Mouse (Mus musculus) lung, embryonic 15.5 days (tissue): ENCODE results near the gene Meis3. TPM values are rescaled to one million over a fixed set of nuclear protein-coding genes. Genes with fewer than 3 reads are reported as not detected.
A peak's percentile ranks its signal among the peaks of the same experiment; 100 is the strongest.

Experiments
- ATAC-seq: fragments of 200-750 bp; cut with Nextera tagmentation; 2 replicates; pipeline ENCODE4 v1.8.0; 2017; ENCODE audit warnings: moderate number of reproducible peaks, borderline replicate concordance; ENCODE audit not compliant: low FRiP score, low TSS enrichment; ENCODE audit errors: extremely low read depth
- H3K27ac ChIP-seq: fragments of 300-500 bp; sonication (generic); 2 replicates; pipeline ENCODE4 v1.5.1; 2015; ENCODE audit warnings: moderate library complexity, mild to moderate bottlenecking, inconsistent platforms
- H3K27me3 ChIP-seq: fragments of 300-500 bp; sonication (generic); 2 replicates; pipeline ENCODE4 v1.6.1; 2015; ENCODE audit warnings: inconsistent platforms
- H3K36me3 ChIP-seq: fragments of 300-500 bp; sonication (generic); 2 replicates; pipeline ENCODE4 v1.6.1; 2015; ENCODE audit warnings: inconsistent platforms
- H3K4me1 ChIP-seq: fragments of 300-500 bp; sonication (generic); 2 replicates; pipeline ENCODE4 v1.6.1; 2015; ENCODE audit warnings: inconsistent platforms
- H3K4me2 ChIP-seq: fragments of 300-500 bp; sonication (generic); 2 replicates; pipeline ENCODE4 v1.6.1; 2015; ENCODE audit warnings: inconsistent platforms, mild to moderate bottlenecking, moderate library complexity
- H3K4me3 ChIP-seq: fragments of 300-500 bp; sonication (generic); 2 replicates; pipeline ENCODE4 v1.5.1; 2015; ENCODE audit warnings: mild to moderate bottlenecking, inconsistent platforms
- H3K9ac ChIP-seq: fragments of 300-500 bp; sonication (generic); 2 replicates; pipeline ENCODE4 v1.6.1; 2015; ENCODE audit warnings: inconsistent platforms
- H3K9me3 ChIP-seq: fragments of 300-500 bp; sonication (generic); 2 replicates; pipeline ENCODE4 v1.6.1; 2016; ENCODE audit warnings: inconsistent platforms
- WGBS: fragments of 180-500 bp; shearing (Covaris S2); methylation state at CpG from one replicate; pipeline ENCODE4 v1.1.7; 2015; 5-methylcytosine and 5-hydroxymethylcytosine counted together
- polyA plus RNA-seq: library from polyadenylated mRNA; unstranded; fragments of >200 nt; fragmentation: Nextera tagmentation; extraction: Ambion mirVana; gene quantifications from 2 replicates; pipeline ENCODE4 v1.2.1, GENCODE M21; 2015

Gene Meis3
- polyA plus RNA-seq, 1 experiment from 2014 or later, result 20.2 TPM

- no peaks in the 10 kb centered on the region for H3K9me3 ChIP-seq
Observed at GRCm38 (mm10) chr7:16172141-16172581, 2.7 kb upstream of the Meis3 start.

GRCm38 (mm10) chr7:16172586-16173140, 2.2 kb upstream of the Meis3 start:
- Histone ChIP-seq H3K36me3 (no peaks in the 10 kb centered on the region), H3K27me3 (no peaks in the 10 kb centered on the region; the same call in 1 of the 2 replicates), H3K4me1 (peaks cover 8% of the 10 kb centered on the region; the same call in 1 of the 2 replicates), H3K9ac (no peak overlapping the region), H3K4me3 (no peak overlapping the region), H3K4me2 (no peak overlapping the region), H3K27ac (no peak overlapping the region), H3K9me3 (no peaks in the 10 kb centered on the region)
- WGBS, result 18% methylated on average over 1 of the region's 1 CpGs
- no peak for ATAC-seq

More at GRCm38 (mm10) chr7:16172141-16172581, 2.7 kb upstream of the Meis3 start:
- no peak for ATAC-seq
- 10% methylated on average over 1 of the region's 1 CpGs for WGBS
- Histone ChIP-seq H3K27me3 (no peaks in the 10 kb centered on the region; the same call in 1 of the 2 replicates), H3K36me3 (no peaks in the 10 kb centered on the region), H3K4me2 (no peak overlapping the region), H3K4me1 (peaks cover 8% of the 10 kb centered on the region; the same call in 1 of the 2 replicates), H3K9ac (no peak overlapping the region), H3K4me3 (no peak overlapping the region), H3K27ac (no peak overlapping the region)

GRCm38 (mm10) chr7:16173146-16173545, 1.7 kb upstream of the Meis3 start:
- ATAC-seq, result no peak
- Histone ChIP-seq H3K4me3 (no peak overlapping the region), H3K27ac (no peak overlapping the region), H3K27me3 (no peaks in the 10 kb centered on the region; the same call in 1 of the 2 replicates), H3K9ac (no peak overlapping the region), H3K36me3 (no peaks in the 10 kb centered on the region), H3K4me2 (no peak overlapping the region), H3K9me3 (no peaks in the 10 kb centered on the region), H3K4me1 (peaks cover 8% of the 10 kb centered on the region; the same call in 1 of the 2 replicates)
- 51% methylated on average over 5 of the region's 5 CpGs for WGBS

- 0 out of 2 replicates have a peak, but pooled peaks have one; percentile 13 for ATAC-seq
- peak overlapping the region; percentile 37; the same call in 1 of the 2 replicates for H3K27ac ChIP-seq
- no peaks in the 10 kb centered on the region for H3K9me3 ChIP-seq
- no peaks in the 10 kb centered on the region for H3K36me3 ChIP-seq
- whole genome bisulfite sequencing, result under 1% methylated on average over 10 of the region's 10 CpGs
- H3K9ac ChIP-seq, result peak overlapping the region; percentile 66
- peak overlapping the region; percentile 90 for H3K4me2 ChIP-seq
- H3K4me1 ChIP-seq, result peaks cover 8% of the 10 kb centered on the region; the same call in 1 of the 2 replicates
- peak overlapping the region; percentile 66 for H3K4me3 ChIP-seq
- no peaks in the 10 kb centered on the region; the same call in 1 of the 2 replicates for H3K27me3 ChIP-seq
Observed at GRCm38 (mm10) chr7:16175542-16175931, 647 bp downstream of the Meis3 start.

GRCm38 (mm10) chr7:16178114-16178513, 3.2 kb downstream of the Meis3 start:
- Histone ChIP-seq H3K27me3 (no peaks in the 10 kb centered on the region; the same call in 1 of the 2 replicates), H3K4me1 (peaks cover 8% of the 10 kb centered on the region; the same call in 1 of the 2 replicates), H3K27ac (no peak overlapping the region), H3K4me3 (no peak overlapping the region), H3K36me3 (no peaks in the 10 kb centered on the region), H3K9ac (no peak overlapping the region), H3K4me2 (no peak overlapping the region), H3K9me3 (no peaks in the 10 kb centered on the region)
- ATAC-seq, result no peak
- WGBS, result 63% methylated on average over 4 of the region's 4 CpGs

- H3K4me1 ChIP-seq, result no peaks in the 10 kb centered on the region
- H3K27me3 ChIP-seq, result no peaks in the 10 kb centered on the region
- no peaks in the 10 kb centered on the region for H3K36me3 ChIP-seq
- ATAC-seq, result no peak
- H3K9me3 ChIP-seq, result no peaks in the 10 kb centered on the region
- no peak overlapping the region for H3K27ac ChIP-seq
- H3K4me3 ChIP-seq, result no peak overlapping the region
- no peak overlapping the region for H3K4me2 ChIP-seq
- H3K9ac ChIP-seq, result no peak overlapping the region
- 19% methylated on average over 8 of the region's 8 CpGs for WGBS
Observed at GRCm38 (mm10) chr7:16183663-16184062, 8.8 kb downstream of the Meis3 start.

- H3K36me3 ChIP-seq, result no peaks in the 10 kb centered on the region
- H3K4me2 ChIP-seq, result no peak overlapping the region
- no peaks in the 10 kb centered on the region for H3K9me3 ChIP-seq
- no peak for ATAC-seq
- no peak overlapping the region for H3K9ac ChIP-seq
- 72% methylated on average over 8 of the region's 8 CpGs for WGBS
- H3K27ac ChIP-seq, result no peak overlapping the region
- H3K27me3 ChIP-seq, result no peaks in the 10 kb centered on the region
- H3K4me3 ChIP-seq, result no peak overlapping the region
- no peaks in the 10 kb centered on the region for H3K4me1 ChIP-seq
Observed at GRCm38 (mm10) chr7:16187494-16187893, 12.6 kb downstream of the Meis3 start.

- H3K4me3 ChIP-seq, result no peak overlapping the region
- WGBS, result 21% methylated on average over 5 of the region's 5 CpGs
- H3K9me3 ChIP-seq, result no peaks in the 10 kb centered on the region
- no peak overlapping the region for H3K27ac ChIP-seq
- no peaks in the 10 kb centered on the region for H3K4me1 ChIP-seq
- peaks cover 1% of the 10 kb centered on the region; the same call in 1 of the 2 replicates for H3K36me3 ChIP-seq
- ATAC-seq, result no peak
- H3K9ac ChIP-seq, result no peak overlapping the region
- no peak overlapping the region for H3K4me2 ChIP-seq
- H3K27me3 ChIP-seq, result no peaks in the 10 kb centered on the region
Observed at GRCm38 (mm10) chr7:16192315-16192714, 17.4 kb downstream of the Meis3 start.

GRCm38 (mm10) chr7:16193702-16194101, 18.8 kb downstream of the Meis3 start:
- H3K4me1 ChIP-seq, result no peaks in the 10 kb centered on the region
- H3K27ac ChIP-seq, result no peak overlapping the region
- WGBS, result 58% methylated on average over 3 of the region's 3 CpGs

GRCm38 (mm10) chr7:16196616-16197015, 21.7 kb downstream of the Meis3 start:
- WGBS, result 52% methylated on average over 6 of the region's 6 CpGs
- H3K4me3 ChIP-seq, result no peak overlapping the region

More at GRCm38 (mm10) chr7:16193702-16194101, 18.8 kb downstream of the Meis3 start:
- no peaks in the 10 kb centered on the region for H3K27me3 ChIP-seq
- H3K4me2 ChIP-seq, result no peak overlapping the region
- peaks cover 13% of the 10 kb centered on the region; the same call in 1 of the 2 replicates for H3K36me3 ChIP-seq
- no peak for ATAC-seq
- no peak overlapping the region for H3K9ac ChIP-seq
- no peak overlapping the region for H3K4me3 ChIP-seq
- no peaks in the 10 kb centered on the region for H3K9me3 ChIP-seq

GRCm38 (mm10) chr7:16197166-16197565, 22.3 kb downstream of the Meis3 start:
- H3K9ac ChIP-seq, result no peak overlapping the region
- no peaks in the 10 kb centered on the region for H3K4me1 ChIP-seq
- H3K27me3 ChIP-seq, result no peaks in the 10 kb centered on the region
- no peak overlapping the region for H3K27ac ChIP-seq
- H3K4me3 ChIP-seq, result no peak overlapping the region
- ATAC-seq, result 0 out of 2 replicates have a peak, but pooled peaks have one; percentile 12
- H3K4me2 ChIP-seq, result no peak overlapping the region
- H3K9me3 ChIP-seq, result no peaks in the 10 kb centered on the region
- H3K36me3 ChIP-seq, result peaks cover 32% of the 10 kb centered on the region
- WGBS, result 59% methylated on average over 5 of the region's 5 CpGs

More at GRCm38 (mm10) chr7:16196616-16197015, 21.7 kb downstream of the Meis3 start:
- H3K9ac ChIP-seq, result no peak overlapping the region
- no peak; the same call in 1 of the 2 replicates for ATAC-seq
- H3K9me3 ChIP-seq, result no peaks in the 10 kb centered on the region
- no peaks in the 10 kb centered on the region for H3K4me1 ChIP-seq
- no peak overlapping the region for H3K27ac ChIP-seq
- H3K36me3 ChIP-seq, result peaks cover 27% of the 10 kb centered on the region
- H3K4me2 ChIP-seq, result no peak overlapping the region
- no peaks in the 10 kb centered on the region for H3K27me3 ChIP-seq

GRCm38 (mm10) chr7:16198540-16198939, 23.6 kb downstream of the Meis3 start:
- H3K4me3 ChIP-seq, result no peak overlapping the region
- 76% methylated on average over 11 of the region's 11 CpGs for WGBS
- peaks cover 38% of the 10 kb centered on the region for H3K36me3 ChIP-seq
- H3K27ac ChIP-seq, result no peak overlapping the region
- no peak overlapping the region for H3K9ac ChIP-seq
- H3K27me3 ChIP-seq, result no peaks in the 10 kb centered on the region
- H3K9me3 ChIP-seq, result no peaks in the 10 kb centered on the region
- ATAC-seq, result no peak
- no peak overlapping the region for H3K4me2 ChIP-seq
- H3K4me1 ChIP-seq, result no peaks in the 10 kb centered on the region
